Mouse (Mus musculus) heart, adult 2 months (tissue): ENCODE results near the gene Psmb11.

Experiments used
- CTCF ChIP-seq: fragments of 200-600 bp; IDR thresholded peaks from 2 replicates; pipeline ENCODE4 v1.8.1; 2022; ENCODE audit warnings: antibody characterized with exemption, mild to moderate bottlenecking, moderate library complexity
- POLR2A ChIP-seq: fragments of 200-500 bp; IDR thresholded peaks from 2 replicates; pipeline ENCODE4 v1.6.1; 2011; ENCODE audit warnings: mild to moderate bottlenecking, low read depth, low read length, control low read depth; ENCODE audit not compliant: insufficient read depth

- no peak for TF ChIP-seq POLR2A
- no peak for TF ChIP-seq CTCF
Measured at GRCm38 (mm10) chr14:54630583-54631239, 9.5 kb downstream of the Psmb11 start.
